Mouse (Mus musculus) heart, postnatal 0 days (tissue): Measurements from ENCODE around the gene Aph1c.

ENCODE experiments used
- CTCF ChIP-seq: IDR thresholded peaks from 2 replicates; pipeline ENCODE4 v1.5.1; 2016; ENCODE audit warnings: antibody characterized with exemption, control low read depth, low read depth
- EP300 ChIP-seq: IDR thresholded peaks from 2 replicates; pipeline ENCODE4 v1.6.1; 2016; ENCODE audit warnings: antibody characterized with exemption, low read depth

- no peak for TF ChIP-seq CTCF
- no peak for TF ChIP-seq EP300
Measured at GRCm38 (mm10) chr9:66883500-66883899, 49.0 kb upstream of the Aph1c start.
